Mouse (Mus musculus): ENCODE data around the gene Acot1. TPM values are rescaled to one million over a fixed set of nuclear protein-coding genes. Genes with fewer than 3 reads are reported as not detected.

Gene Acot1
- total RNA-seq, 1 experiment from 2014 or later, result 7.7 TPM

DNA sequence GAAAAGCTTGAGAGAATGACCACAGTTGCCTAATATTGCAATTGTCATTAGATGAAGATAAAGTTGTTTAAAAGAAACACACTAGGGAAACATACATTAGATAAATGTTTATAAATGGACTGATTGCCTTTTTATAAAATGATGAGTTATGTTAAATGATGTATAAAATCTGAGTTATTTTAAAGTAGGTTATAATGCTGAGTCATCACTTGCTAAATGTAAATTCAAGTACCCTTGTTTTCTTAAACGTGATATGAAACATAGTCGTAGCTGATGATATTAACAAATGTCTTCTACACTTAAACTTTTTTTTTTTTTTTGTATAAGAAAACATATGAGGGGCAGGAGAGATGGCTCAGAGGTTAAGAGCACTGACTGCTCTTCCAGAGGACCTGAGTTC is 54.5 kb downstream of the Acot1 start:
- DNase-seq, result no peak

DNA sequence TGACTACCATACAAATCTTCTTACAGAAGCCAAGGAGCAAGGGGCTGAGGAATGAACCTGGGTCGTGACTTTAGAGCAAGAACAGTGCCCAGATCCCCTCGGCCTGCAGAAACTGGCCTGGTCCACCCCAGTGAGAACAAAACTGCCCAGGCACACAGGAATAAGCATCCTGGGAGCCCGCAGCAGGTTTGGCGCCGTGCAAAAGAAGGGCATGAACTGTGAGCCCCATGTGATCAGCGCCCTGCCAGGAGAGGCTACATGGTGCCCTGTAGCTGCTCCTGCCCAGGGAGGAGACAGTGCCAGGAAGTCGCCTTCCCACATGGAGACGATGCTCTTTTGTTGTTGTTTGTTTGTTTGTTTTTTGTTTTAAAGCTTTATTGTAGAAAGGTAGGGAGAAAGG is 55.3 kb downstream of the Acot1 start:
- no peak for DNase-seq

DNA sequence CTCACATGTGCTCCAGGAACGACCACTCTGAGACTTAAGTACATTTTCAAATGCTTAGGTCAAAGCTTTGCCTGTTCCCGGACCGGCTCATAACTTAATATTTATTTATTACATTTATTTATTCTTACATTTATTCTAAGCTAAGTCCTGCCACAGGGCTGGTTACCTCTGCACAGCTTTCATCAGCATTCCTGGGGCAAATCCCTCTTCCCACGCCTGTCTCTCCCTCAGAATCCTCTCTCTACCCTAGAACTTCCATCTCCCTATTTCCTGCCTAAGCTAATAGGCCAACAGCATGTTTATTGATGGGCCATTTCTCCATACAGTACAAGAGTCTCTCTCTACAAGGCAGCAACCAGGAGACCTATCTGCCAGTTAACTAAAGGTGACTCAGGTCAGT is 58.5 kb downstream of the Acot1 start:
- DNase-seq, result no peak

Other genes starting within 250 kb of the Acot1 start
- 1.4 and 2.0 TPM in 2 replicates for gene Papln, start 245.9 kb upstream of the Acot1 start, total RNA-seq (2021)
- 47.5 and 52.1 TPM in 2 replicates for gene Numb, start 87.6 kb upstream of the Acot1 start, total RNA-seq (2021)
- gene Riox1, start 58.9 kb upstream of the Acot1 start, total RNA-seq (2021), result 15.4 and 16.2 TPM in 2 replicates
- gene Heatr4, start 24.6 kb upstream of the Acot1 start, total RNA-seq (2021), result not detected in 2 replicates
- 15.2 and 17.1 TPM in 2 replicates for gene Acot2, start 21.6 kb upstream of the Acot1 start, total RNA-seq (2021)
- 1.5 and 1.7 TPM in 2 replicates for gene Acot4, start 28.9 kb downstream of the Acot1 start, total RNA-seq (2021)
- not detected in 2 replicates for gene Gm49366, start 29.4 kb downstream of the Acot1 start, total RNA-seq (2021)
- gene Acot3, start 42.7 kb downstream of the Acot1 start, total RNA-seq (2021), result not detected in 2 replicates
- gene Acot5, start 59.8 kb downstream of the Acot1 start, total RNA-seq (2021), result 0.33 TPM in 1 of 2 replicates, not detected in the other
- gene Acot6, start 91.2 kb downstream of the Acot1 start, total RNA-seq (2021), result 4.9 and 5.0 TPM in 2 replicates
- 11.9 and 20.7 TPM in 2 replicates for gene Dnal1, start 104.9 kb downstream of the Acot1 start, total RNA-seq (2021)
- gene Pnma1, start 139.0 kb downstream of the Acot1 start, total RNA-seq (2021), result 0.64 TPM in 1 of 2 replicates, not detected in the other
- 22.3 and 32.8 TPM in 2 replicates for gene Elmsan1, start 209.4 kb downstream of the Acot1 start, total RNA-seq (2021)